Mouse (Mus musculus) midbrain, embryonic 16.5 days (tissue): Measurements from ENCODE around the gene Rft1. TPM values are rescaled to one million over a fixed set of nuclear protein-coding genes. Genes with fewer than 3 reads are reported as not detected.

Experiments used
- ATAC-seq: fragments of 200-750 bp; cut with Nextera tagmentation; 2 replicates; pipeline ENCODE4 v1.8.0; 2017; ENCODE audit warnings: moderate TSS enrichment
- H3K27ac ChIP-seq: fragments of 300-500 bp; sonication (generic); 2 replicates; pipeline ENCODE4 v1.5.1; 2014; ENCODE audit warnings: mild to moderate bottlenecking, low read length, mixed read lengths
- H3K27me3 ChIP-seq: fragments of 300-500 bp; sonication (generic); 2 replicates; pipeline ENCODE4 v1.6.1; 2014; ENCODE audit warnings: low read depth, low read length, mixed read lengths; ENCODE audit not compliant: control insufficient read depth, insufficient read depth
- H3K36me3 ChIP-seq: fragments of 300-500 bp; sonication (generic); 2 replicates; pipeline ENCODE4 v1.6.1; 2014; ENCODE audit warnings: mild to moderate bottlenecking, low read length, moderate library complexity, mixed read lengths; ENCODE audit not compliant: control insufficient read depth, insufficient read depth
- H3K4me1 ChIP-seq: fragments of 300-500 bp; sonication (generic); 2 replicates; pipeline ENCODE4 v1.6.1; 2014; ENCODE audit warnings: mild to moderate bottlenecking, low read length, mixed read lengths; ENCODE audit not compliant: control insufficient read depth, insufficient read depth
- H3K4me2 ChIP-seq: fragments of 300-500 bp; sonication (generic); 2 replicates; pipeline ENCODE4 v1.6.1; 2014; ENCODE audit warnings: mild to moderate bottlenecking, low read length, mixed read lengths
- H3K4me3 ChIP-seq: fragments of 300-500 bp; sonication (generic); 2 replicates; pipeline ENCODE4 v1.5.1; 2014; ENCODE audit warnings: low read depth, mild to moderate bottlenecking, low read length, moderate library complexity, mixed read lengths
- H3K9ac ChIP-seq: fragments of 300-500 bp; sonication (generic); 2 replicates; pipeline ENCODE4 v1.6.1; 2014; ENCODE audit warnings: low read depth, low read length, mixed read lengths
- H3K9me3 ChIP-seq: fragments of 300-500 bp; sonication (generic); replicated peaks from 2 replicates; pipeline ENCODE4 v1.6.1; 2014; ENCODE audit warnings: mild to moderate bottlenecking, low read length, mixed read lengths; ENCODE audit not compliant: control insufficient read depth, poor library complexity, severe bottlenecking
- WGBS: fragments of 180-500 bp; shearing (Covaris S2); extraction: QIAGEN DNeasy Blood & Tissue Kit; methylation state at CpG from one replicate; pipeline ENCODE4 v1.1.7; 2014; 5-methylcytosine and 5-hydroxymethylcytosine counted together
- polyA plus RNA-seq: library from polyadenylated mRNA; unstranded; fragments of >200 nt; fragmentation: Nextera tagmentation; extraction: Ambion mirVana; gene quantifications from 2 replicates; pipeline ENCODE4 v1.2.1, GENCODE M21; 2015

Gene Rft1
- polyA plus RNA-seq, 1 experiment from 2014 or later = 9.4 TPM

GRCm38 (mm10) chr14:30719514-30719913, 65.4 kb downstream of the Rft1 start:
- H3K4me2 ChIP-seq = no peak overlapping the region
- WGBS = 76% methylated on average over 1 of the region's 1 CpGs
- no peak for ATAC-seq
- no peaks in the 10 kb centered on the region for H3K9me3 ChIP-seq
- no peaks in the 10 kb centered on the region for H3K27me3 ChIP-seq
- H3K9ac ChIP-seq = no peak overlapping the region
- H3K4me3 ChIP-seq = no peak overlapping the region
- H3K4me1 ChIP-seq = peaks cover 11% of the 10 kb centered on the region
- H3K27ac ChIP-seq = no peak overlapping the region
- no peaks in the 10 kb centered on the region for H3K36me3 ChIP-seq

- no peaks in the 10 kb centered on the region for H3K36me3 ChIP-seq
- peaks cover 9% of the 10 kb centered on the region for H3K4me1 ChIP-seq
- H3K4me2 ChIP-seq = no peak overlapping the region
- no peaks in the 10 kb centered on the region for H3K27me3 ChIP-seq
- H3K9me3 ChIP-seq = no peaks in the 10 kb centered on the region
- no peak for ATAC-seq
- H3K27ac ChIP-seq = no peak overlapping the region
- no peak overlapping the region for H3K4me3 ChIP-seq
- 76% methylated on average over 1 of the region's 1 CpGs for WGBS
- H3K9ac ChIP-seq = no peak overlapping the region
Observed at GRCm38 (mm10) chr14:30721850-30722249, 67.7 kb downstream of the Rft1 start.

GRCm38 (mm10) chr14:30722406-30722805, 68.2 kb downstream of the Rft1 start:
- Histone ChIP-seq H3K4me3 (no peak overlapping the region), H3K4me2 (no peak overlapping the region), H3K9ac (no peak overlapping the region), H3K4me1 (peaks cover 6% of the 10 kb centered on the region), H3K27ac (no peak overlapping the region), H3K9me3 (no peaks in the 10 kb centered on the region), H3K36me3 (no peaks in the 10 kb centered on the region), H3K27me3 (no peaks in the 10 kb centered on the region)
- no peak for ATAC-seq
- WGBS = 88% methylated on average over 5 of the region's 5 CpGs

GRCm38 (mm10) chr14:30731896-30732295, 77.7 kb downstream of the Rft1 start:
- Histone ChIP-seq H3K27me3 (no peaks in the 10 kb centered on the region), H3K4me1 (no peaks in the 10 kb centered on the region), H3K4me2 (no peak overlapping the region), H3K36me3 (no peaks in the 10 kb centered on the region), H3K9me3 (no peaks in the 10 kb centered on the region), H3K4me3 (no peak overlapping the region), H3K27ac (no peak overlapping the region), H3K9ac (no peak overlapping the region)
- no peak for ATAC-seq
- WGBS = 73% methylated on average over 3 of the region's 3 CpGs

GRCm38 (mm10) chr14:30734665-30735064, 80.5 kb downstream of the Rft1 start:
- Histone ChIP-seq H3K4me1 (no peaks in the 10 kb centered on the region), H3K9me3 (no peaks in the 10 kb centered on the region), H3K9ac (no peak overlapping the region), H3K36me3 (no peaks in the 10 kb centered on the region), H3K4me3 (no peak overlapping the region), H3K4me2 (no peak overlapping the region), H3K27me3 (no peaks in the 10 kb centered on the region), H3K27ac (no peak overlapping the region)
- ATAC-seq = no peak
- 94% methylated on average over 5 of the region's 5 CpGs for WGBS

- Histone ChIP-seq H3K36me3 (no peaks in the 10 kb centered on the region), H3K9ac (no peak overlapping the region), H3K4me1 (no peaks in the 10 kb centered on the region), H3K4me3 (no peak overlapping the region), H3K9me3 (no peaks in the 10 kb centered on the region), H3K27me3 (no peaks in the 10 kb centered on the region), H3K27ac (no peak overlapping the region), H3K4me2 (no peak overlapping the region)
- WGBS = 85% methylated on average over 3 of the region's 3 CpGs
- no peak for ATAC-seq
Observed at GRCm38 (mm10) chr14:30735810-30736209, 81.7 kb downstream of the Rft1 start.

GRCm38 (mm10) chr14:30736413-30736812, 82.3 kb downstream of the Rft1 start:
- no peaks in the 10 kb centered on the region for H3K36me3 ChIP-seq
- WGBS = 100% methylated on average over 1 of the region's 1 CpGs
- H3K27me3 ChIP-seq = no peaks in the 10 kb centered on the region
- H3K4me1 ChIP-seq = no peaks in the 10 kb centered on the region
- H3K4me3 ChIP-seq = no peak overlapping the region
- H3K9me3 ChIP-seq = no peaks in the 10 kb centered on the region
- no peak for ATAC-seq
- no peak overlapping the region for H3K27ac ChIP-seq
- no peak overlapping the region for H3K4me2 ChIP-seq
- H3K9ac ChIP-seq = no peak overlapping the region

Other genes with a start within 250 kb of the Rft1 start
- 18.3 TPM in 2 replicates for gene Dcp1a, start 174.8 kb upstream of the Rft1 start, polyA plus RNA-seq
- gene Cacna1d, start 162.9 kb upstream of the Rft1 start, polyA plus RNA-seq = 10.5 and 12.4 TPM in 2 replicates
- 283 and 301 TPM in 2 replicates for gene Tkt, start 106.0 kb upstream of the Rft1 start, polyA plus RNA-seq
- 13.9 and 15.4 TPM in 2 replicates for gene Prkcd, start 28.1 kb upstream of the Rft1 start, polyA plus RNA-seq
- 17.4 and 21.7 TPM in 2 replicates for gene Sfmbt1, start 60.5 kb downstream of the Rft1 start, polyA plus RNA-seq
- 22.3 and 22.9 TPM in 2 replicates for gene Tmem110, start 171.2 kb downstream of the Rft1 start, polyA plus RNA-seq
- 0.51 and 0.68 TPM in 2 replicates for gene Mustn1, start 224.8 kb downstream of the Rft1 start, polyA plus RNA-seq
- gene Itih4, start 232.1 kb downstream of the Rft1 start, polyA plus RNA-seq = not detected in 2 replicates